Mouse (Mus musculus): Measurements from ENCODE around the gene Fndc5.
A peak's percentile ranks its signal among the peaks of the same experiment; 100 is the strongest.

Fndc5 gene

DNA sequence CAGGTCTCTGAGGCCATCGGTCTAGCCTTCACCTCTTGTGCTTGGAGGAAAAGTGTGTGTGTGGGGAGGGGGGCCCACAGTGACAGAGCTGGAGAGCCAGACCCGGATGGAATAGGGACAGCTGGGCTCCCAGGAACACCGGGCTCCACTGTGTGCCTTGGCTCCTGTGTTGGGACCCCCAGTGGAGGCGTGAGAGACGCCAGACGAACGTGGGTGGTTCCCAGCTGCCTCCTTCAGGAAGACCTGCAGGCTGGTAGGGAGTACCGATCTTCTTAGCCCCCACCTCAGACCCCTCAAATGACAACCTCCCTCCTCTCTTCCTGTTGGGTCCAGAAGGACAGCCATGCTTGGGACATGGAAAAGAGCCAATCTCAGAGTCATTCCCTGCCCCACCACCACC, 14.1 kb upstream of the Fndc5 start:
- DNase-seq (ENCODE audit: inconsistent ontology term), result no peak

DNA sequence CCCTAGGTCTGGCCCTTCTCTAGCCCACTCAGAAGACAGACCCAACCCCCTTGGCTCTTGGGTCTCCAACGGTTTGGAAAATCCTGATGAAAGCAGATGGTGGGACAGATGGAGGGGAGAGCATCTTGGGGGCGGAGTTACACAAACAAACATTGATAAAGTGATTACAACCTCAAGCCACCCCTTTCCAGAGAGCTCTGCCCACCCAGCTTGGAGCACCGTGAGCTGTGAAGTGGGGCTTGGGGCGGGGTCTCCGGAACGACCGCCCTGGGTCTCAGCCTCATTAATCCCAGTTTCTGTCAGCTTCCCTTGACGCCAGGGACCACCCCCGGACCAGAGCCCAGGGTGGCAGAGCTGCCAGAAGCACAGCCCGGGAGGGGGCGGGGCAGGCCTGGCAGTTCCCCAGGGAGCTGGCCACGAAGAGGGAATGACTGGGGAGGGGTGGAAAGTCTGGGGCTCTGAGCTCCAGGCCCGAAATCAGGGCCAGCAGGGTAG, 12.1 kb upstream of the Fndc5 start:
- no peak for DNase-seq (ENCODE audit: inconsistent ontology term)

DNA sequence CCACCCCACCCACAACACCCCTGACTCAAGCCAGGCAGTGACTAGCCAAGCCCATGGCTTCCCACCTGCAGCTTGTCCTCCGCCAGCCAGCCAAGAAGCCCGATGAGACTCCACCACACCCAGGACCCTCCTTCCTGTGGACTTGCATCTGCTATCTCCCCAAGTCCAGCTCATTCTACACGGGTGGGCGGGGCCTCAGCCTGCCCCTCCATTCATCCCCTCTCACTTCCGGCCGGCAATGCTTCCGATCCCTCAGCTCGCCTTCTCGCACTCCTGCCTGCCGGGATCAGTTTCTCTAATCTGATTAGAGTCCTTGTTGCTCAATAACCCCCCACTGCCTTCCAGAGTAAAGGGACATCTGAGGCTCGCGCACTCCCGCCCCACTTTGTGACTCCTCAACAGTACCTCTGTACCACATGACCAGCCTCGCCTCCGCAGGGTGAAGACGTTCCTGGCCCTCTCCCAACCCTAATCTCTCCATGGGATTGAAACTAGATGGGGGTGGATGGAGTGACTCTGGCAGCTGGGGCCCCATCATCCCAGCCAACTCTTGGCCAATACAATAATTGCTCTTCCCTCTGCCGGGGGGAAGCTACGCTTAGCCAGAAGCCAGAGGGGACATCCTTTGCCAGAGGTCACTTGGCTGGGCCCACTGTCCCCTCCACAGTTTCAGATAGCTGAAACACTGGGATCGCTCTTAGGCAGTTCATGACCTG, 10.9 kb upstream of the Fndc5 start:
- DNase-seq (ENCODE audit: inconsistent ontology term), result no peak

DNA sequence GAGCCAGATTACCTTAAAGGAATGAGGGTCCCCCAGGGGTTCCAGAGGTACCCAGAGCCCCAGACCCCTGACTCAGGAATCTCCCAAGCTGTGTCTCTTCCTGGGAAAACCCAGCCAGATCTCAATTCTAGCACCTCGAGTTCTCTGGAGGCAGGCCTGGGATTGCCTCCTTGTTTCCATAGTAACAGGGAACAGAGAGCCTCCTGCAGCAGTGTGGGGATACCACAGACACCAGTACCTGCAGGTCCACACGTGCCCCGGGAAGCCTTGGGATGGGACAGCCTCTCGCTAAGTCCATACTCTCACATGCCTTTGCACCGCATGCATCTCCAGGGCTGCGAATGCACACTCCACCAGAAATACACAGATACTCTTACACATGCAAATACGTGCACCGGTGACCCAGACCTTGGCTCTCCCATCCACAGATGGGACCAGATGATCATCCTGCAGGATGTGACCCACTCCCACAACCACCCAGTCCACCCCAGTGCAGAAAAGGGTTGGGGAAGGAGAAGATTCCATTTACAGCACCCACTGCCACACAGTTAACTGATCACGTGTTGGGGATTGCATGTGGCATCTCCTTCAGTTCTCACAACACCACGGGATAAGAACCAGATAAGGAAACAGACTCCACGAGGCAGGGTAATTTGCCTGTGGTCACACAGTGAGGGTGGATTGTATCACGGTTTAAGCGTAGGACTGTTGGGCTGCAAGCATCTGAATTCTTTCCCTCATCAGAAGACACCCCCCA, 8.0 kb upstream of the Fndc5 start:
- DNase-seq (ENCODE audit: inconsistent ontology term), result no peak

DNA sequence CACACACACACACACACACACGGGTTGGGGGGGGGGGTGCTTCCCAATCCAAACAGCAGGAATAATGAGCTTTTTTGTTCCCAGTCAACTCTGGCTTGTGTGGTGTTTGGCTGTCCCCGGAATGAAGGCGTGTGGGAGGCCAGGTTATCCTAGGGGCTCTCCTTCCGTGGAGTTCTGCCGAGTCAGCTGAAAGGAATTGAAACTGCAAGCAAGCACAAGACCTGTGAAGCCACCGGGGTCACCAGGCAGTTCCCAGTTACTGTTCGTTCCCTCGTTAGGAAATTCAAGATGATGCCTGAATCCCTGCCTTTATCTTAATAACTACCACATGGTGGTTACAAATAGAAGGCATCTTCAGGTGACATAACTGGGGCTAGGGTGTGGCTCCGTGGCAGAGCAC, 7.4 kb upstream of the Fndc5 start:
- DNase-seq (ENCODE audit: inconsistent ontology term), result no peak

DNA sequence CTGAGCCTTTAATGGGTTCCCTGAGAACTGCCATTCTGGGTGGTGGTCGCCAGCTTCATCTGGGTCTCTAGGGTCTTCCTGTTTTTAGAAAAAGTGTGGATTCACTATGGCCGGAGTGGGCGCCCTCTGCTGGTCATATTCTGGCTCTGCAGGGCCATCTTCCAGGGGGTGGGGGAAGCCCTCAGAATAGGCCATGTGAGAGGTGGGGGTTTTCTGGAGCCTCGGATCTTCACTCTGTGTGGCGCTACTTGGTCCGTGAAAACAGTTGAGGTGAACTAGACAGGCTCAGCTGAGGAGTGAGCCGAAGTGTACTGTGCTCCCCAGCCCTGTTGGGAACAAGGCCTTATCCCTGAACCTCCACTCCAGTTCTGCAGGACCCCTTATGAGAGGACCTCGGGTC, 6.7 kb upstream of the Fndc5 start:
- DNase-seq (ENCODE audit: inconsistent ontology term), result peak; percentile 50

DNA sequence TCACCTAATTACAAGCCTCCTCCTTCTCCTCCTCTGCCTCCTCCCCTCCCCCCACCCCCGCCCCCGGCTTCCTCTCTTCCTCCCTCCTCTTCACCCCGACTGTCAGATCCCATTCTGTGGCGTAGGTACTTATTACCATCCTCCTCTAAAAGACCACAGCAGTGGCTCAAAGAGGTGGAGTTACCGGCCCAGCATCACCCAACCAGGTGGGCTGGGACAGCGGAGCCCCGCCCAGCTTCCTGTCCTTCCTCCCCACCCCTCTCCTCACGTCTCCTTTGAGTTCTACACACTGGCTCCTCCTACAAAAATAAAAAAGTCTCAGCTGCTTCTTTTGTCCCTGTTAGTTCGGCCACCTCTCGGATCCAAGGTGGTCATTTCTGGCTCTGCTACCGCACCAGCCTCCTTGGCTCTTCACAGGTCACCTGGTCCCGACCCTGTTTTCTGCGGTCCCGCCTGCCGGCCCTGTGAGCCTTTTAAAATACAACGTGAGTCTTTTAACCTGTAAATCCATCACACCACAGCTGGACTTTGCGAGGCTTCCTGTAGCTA, 6.0 kb upstream of the Fndc5 start:
- DNase-seq (ENCODE audit: inconsistent ontology term), result no peak

DNA sequence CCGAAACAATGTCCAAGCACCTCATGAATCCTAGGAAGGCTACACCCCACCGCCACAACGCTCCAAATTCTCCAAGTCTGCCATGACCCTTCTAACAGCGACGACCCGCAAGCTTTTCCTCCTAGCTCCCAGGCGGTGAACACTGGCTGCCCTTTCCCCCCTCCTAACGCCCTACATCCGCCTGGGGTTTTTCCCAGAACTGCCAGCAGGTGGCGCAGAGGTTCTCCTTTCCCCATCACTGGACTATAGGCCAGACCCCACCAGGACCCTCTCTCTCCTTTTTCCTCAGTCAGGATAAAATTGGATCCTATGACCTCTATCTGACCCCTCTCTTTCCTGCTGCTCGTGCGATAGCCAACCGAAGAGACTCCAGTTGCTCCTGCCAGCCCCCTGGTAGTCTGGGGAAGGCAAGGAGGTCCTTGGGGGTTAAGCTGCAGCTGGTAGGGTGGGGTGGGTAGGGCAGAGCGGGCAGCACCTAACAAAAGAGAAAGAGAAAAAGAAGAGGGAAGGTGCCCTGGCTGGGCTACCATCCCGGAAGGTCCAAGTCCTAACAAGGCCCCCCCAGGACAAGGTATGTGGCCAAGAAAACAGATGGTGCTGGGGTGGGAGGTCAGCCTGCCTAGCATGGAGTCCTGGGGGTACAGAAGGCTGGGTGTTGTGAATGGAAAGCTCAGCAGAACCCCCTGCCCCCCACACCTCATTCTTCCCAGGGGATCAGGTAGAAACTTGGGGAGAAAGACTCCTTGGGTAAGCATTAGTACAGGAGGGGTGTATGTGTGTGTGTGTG, 1.8 kb upstream of the Fndc5 start:
- DNase-seq (ENCODE audit: inconsistent ontology term), result peak; percentile 62

DNA sequence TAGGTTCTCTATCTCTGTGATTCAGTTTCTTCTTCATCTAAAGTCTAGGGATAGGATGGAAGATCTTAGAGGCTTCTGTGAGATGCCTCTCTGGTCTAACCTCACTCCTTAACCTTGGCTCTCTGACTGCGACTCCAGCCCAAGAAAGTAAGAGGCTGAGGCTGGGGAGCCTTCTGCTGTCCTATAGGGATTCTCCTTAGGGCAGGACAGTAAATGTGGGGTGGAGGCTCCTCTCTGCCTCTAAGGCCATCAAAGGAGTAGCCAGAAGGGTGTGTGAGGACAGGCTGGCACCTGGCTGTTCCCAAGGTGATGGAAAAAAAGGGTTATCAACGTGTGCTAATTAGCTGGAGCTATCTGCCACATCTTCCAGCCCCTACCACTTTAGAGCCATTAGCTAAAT, 1.2 kb upstream of the Fndc5 start:
- no peak for DNase-seq (ENCODE audit: inconsistent ontology term)

DNA sequence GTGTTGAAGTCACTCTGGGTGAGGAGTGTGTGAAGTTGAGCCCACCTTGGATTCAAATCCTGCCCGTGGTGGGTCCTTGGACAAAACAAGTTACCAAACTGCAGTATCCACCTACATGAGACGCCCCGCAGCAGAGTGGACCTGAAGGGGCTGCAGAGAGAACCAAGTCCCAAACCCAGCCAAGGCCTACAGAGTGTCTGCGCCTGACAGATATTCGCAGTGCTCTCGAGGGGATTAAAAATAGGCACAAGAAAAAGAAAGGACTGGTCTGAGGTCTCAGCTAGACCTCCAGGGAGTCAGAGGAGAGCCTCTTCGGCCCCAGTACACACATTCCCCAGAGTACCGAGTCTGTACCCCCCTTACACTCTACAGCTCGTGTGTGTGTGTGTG, 615 bp upstream of the Fndc5 start:
- DNase-seq (ENCODE audit: inconsistent ontology term), result no peak

DNA sequence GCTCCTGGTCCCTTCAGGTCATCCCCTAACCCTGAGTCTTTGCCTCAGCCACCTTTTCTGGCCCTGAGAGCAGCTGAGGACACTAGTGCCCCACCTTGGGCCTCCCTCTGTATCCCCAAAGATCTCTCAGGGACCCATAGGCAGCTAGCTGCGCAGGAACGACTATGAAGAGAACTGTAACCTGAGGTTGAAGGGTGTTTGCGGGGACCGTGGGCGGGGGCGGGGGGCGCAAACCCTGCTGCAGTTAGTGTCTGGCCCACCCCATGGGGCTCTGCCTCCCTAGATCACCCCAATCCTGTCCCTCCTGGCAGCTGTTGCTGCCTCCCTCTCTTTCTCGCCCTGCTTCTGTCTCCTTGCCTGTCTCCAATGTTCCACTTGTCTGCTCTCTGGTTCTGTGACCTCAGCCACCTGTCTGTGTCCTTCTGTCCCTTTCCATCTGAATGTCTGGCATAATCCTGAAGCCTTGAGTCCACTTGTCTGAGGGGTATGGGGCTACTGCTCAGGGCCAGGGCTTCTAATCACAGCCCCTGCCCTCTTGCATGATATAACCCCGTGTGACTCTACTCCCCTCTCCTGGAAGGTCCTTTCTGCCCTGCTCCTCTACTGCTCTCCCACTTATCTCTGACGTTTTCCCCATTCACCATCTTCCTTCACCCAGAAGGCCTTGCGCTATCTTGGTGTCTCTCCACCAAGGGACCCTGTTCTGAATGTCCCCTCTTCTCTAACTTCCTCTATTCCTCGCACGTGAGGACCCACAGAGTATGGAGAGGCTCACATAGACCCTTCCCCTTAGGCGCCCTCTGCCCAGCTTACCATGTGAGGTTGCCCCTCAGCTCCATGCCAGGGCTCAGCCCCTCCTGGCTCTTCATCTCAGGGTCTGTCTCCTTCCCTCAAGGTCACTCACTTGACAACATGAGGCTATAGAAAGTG, 858 bp downstream of the Fndc5 start:
- no peak for DNase-seq (ENCODE audit: inconsistent ontology term)

DNA sequence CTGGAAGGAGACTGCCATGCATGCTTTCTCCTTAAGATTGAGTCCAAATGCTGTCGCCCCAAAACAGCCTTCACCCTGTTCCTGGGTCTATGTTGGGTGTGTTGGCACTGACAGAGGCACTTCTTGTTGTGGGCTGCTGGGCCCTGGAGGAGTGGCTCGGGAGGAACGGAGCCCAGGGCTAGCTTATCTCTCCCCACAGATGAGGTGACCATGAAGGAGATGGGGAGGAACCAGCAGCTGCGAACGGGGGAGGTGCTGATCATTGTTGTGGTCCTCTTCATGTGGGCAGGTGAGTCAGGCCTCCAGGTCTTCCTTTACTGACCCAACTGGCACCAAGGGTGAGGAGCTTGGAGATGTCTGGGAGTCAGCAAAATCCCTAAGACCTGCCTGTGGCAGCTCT, 2.8 kb downstream of the Fndc5 start:
- DNase-seq (ENCODE audit: inconsistent ontology term), result no peak

DNA sequence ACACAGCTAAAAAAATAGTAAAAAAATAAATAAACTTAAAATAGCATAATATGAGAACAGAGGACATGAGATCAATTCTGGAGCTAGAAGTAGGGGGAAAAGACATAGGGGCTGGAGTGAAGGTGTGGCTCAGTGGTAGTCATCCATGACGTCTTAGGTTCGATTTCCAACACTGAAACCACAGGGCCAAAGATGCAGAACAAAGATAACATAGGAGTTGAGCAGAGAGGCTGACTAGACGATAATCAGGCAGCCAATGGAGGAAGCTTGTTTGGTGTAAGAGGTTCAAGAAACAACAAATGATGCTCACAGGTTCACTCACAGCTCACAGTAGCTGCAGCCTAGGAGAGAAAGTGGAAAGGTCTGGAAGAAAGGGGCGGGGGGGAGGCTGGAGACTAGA, 4.0 kb downstream of the Fndc5 start:
- DNase-seq (ENCODE audit: inconsistent ontology term), result no peak

DNA sequence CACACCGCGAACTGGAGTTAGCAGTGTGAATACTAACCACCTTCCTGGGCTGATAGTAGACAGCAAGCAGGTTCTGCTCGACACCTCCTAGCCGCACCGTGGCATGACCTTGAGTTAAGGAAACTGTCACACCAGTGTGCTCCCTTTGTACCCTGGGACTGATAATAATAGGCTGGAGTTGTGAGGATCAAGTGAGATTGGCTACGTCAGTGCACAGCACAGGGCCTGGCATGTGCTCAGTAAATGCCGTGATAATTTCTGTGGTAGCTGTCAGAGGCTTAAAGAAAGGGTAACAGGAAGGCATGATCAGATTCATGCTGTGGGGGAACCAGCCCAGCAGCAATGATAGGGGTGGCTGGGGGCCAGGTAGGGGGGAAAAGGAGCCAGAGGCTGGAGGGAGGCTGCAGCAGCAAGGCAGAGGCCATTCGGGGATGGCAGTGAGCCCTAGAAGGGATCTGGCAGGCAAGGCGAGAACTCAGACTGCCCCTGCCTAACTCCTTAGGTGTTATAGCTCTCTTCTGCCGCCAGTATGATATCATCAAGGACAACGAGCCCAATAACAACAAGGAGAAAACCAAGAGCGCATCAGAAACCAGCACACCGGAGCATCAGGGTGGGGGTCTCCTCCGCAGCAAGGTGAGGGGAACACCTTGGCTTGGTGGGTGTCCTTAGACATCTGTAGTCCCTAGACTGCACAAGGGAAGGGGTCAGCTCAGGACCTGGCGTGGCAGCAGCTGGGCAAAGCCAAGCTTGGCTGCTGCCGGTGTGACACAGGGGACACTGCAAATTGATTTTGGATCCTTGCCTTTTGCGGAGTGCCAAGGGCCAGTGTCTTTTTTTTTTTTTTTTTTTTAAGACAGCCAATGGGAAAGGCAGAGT, 5.0 kb downstream of the Fndc5 start:
- no peak for DNase-seq (ENCODE audit: inconsistent ontology term)

DNA sequence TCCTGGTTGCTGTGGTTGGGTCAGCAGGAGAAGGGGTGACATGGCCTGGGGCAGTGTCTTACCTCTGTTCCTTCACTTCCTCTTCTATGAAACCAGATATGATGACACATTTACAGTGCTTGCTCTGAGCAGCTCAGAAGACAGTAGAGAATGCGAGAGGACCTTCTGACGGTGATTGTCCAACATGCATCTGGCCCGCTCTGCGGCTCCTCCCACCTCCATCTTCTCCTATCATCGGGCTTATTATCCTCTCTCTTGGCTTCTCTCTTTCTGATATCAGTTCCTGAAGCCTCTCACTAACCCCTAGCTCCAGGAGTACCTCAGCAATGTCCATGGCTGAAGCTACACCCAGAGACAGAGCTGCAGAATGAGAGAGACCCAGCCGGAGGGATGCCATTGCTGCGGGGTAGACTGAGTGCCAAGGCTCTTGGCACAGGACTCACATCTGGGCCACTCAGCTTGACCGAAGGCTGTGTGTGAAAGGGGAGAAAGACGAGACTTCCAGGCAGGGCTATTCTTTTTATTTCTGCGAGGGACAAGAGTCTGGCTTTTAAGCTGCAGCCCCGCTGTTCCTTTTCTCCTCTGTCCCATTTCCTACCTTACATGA, 5.7 kb downstream of the Fndc5 start:
- no peak for DNase-seq (ENCODE audit: inconsistent ontology term)

DNA sequence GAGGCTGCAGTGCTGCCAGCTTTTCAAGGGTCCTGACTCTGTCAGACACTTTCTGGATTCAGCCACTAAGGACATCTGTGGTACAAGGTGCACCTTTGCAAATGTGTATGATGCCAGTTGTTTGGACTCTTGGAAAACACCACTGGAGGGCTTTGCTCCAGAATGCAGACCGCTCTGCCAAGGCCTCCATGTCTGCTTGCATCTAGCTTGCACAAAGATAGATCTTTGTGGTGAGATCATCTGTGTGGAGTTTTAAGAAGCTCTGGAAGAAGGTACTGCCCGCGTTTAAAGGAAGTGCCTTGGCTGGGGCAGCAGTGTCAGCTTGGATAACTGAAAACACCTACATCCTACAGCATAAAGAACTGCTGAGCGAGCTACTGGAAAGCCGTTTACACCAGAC, 6.7 kb downstream of the Fndc5 start:
- no peak for DNase-seq (ENCODE audit: inconsistent ontology term)

DNA sequence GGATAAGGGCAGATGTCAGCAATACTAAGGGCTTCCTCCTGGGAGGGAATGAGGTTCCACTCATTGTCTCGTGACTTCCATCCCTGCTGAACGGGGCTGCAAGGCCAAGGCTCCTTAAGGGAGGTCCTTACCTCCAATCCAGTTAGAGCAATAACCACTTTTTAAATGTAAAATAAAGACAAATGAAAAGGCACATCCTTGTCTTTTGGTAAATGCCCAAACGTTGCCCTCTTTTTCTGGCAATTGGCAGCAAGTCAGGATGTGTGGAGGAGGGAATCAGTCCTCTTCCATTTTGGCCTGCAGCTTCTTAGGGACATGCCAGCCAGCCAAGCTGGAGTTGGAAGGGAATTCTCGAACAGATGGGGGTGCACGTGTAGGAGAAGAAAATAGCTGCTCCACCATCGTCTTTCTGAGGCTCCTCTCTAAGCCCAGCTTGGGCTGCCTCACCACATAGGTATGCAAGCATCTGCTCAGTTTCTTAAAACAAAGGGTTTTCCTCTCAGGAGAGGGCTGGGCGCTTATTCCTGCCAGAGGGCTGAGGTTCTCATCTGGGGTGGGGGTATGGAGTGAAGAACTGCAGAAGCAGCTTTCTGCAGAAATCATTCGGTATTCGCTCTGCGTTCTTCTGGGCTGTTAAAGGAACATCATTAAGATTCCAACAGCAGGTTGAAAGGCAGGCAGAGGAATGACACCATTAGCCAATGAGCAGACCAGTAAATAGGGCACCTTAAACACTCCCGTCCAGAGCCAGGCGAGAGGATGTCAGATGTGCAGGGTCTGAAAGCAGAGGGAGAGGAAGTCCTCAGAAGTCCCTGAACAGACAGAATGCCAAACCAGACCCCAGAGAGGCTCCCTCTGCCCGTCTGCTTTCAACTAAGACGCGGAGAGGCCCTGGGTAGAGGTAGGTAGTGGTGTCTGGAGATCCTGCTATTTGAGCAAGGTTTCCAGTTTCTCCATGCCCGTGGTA, 7.9 kb downstream of the Fndc5 start:
- peak; percentile 74 for DNase-seq (ENCODE audit: inconsistent ontology term)

DNA sequence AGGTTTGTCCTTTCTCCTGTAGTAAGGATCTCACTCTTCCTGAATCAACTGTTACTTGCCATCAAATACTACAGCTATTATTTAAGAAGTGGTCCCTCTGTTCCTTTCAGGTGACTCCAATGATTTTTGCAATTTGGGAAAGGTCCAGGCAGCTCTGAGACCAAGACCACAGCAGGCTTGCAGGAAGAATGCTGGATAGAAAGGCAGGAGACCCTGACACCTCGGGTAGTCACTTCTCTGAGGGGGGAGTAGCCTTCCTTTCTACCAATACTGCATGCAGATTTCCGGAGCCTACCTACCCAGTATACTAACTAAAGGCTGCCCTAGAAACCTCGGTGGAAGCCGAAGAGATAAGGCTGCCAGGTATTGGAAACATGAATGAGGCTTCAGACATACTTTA, 8.6 kb downstream of the Fndc5 start:
- no peak for DNase-seq (ENCODE audit: inconsistent ontology term)

DNA sequence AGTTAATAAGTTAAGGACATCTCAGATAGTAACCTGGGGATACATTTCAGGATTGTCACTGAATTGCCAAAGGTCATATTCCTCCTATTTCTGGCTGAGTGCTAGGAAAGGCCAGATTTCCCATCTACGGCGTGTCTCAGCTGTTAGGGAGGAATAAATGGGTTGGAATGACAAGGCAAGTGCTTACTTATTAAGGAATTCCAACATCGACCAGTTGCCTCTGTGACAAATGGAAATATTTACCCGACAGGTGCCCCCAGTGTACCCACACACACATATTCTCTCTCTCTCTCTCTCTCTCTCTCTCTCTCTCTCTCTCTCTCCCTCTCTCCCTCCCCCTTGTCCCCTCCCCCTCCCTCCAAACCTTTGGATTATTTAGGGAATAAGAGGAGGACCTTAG, 9.1 kb downstream of the Fndc5 start:
- no peak for DNase-seq (ENCODE audit: inconsistent ontology term)

Data from Muller cell, postnatal 12 days (primary cell).